Mouse (Mus musculus) midbrain, embryonic 12.5 days (tissue): ENCODE results near the gene Ifi27. TPM values are rescaled to one million over a fixed set of nuclear protein-coding genes. Genes with fewer than 3 reads are reported as not detected.

Source experiments
- ATAC-seq: fragments of 200-750 bp; cut with Nextera tagmentation; 2 replicates; pipeline ENCODE4 v1.8.0; 2017; ENCODE audit warnings: low read depth, moderate TSS enrichment, moderate library complexity; ENCODE audit not compliant: low FRiP score
- H3K27ac ChIP-seq: fragments of 300-500 bp; sonication (generic); replicated peaks from 2 replicates; pipeline ENCODE4 v1.5.1; 2016; ENCODE audit warnings: mild to moderate bottlenecking
- H3K27me3 ChIP-seq: fragments of 300-500 bp; sonication (generic); 2 replicates; pipeline ENCODE4 v1.6.1; 2016; ENCODE audit warnings: mild to moderate bottlenecking
- H3K36me3 ChIP-seq: fragments of 300-500 bp; sonication (generic); 2 replicates; pipeline ENCODE4 v1.6.1; 2016
- H3K4me1 ChIP-seq: fragments of 300-500 bp; sonication (generic); 2 replicates; pipeline ENCODE4 v1.6.1; 2016
- H3K4me2 ChIP-seq: fragments of 300-500 bp; sonication (generic); replicated peaks from 2 replicates; pipeline ENCODE4 v1.6.1; 2016; ENCODE audit warnings: mild to moderate bottlenecking, moderate library complexity
- H3K4me3 ChIP-seq: fragments of 300-500 bp; sonication (generic); 2 replicates; pipeline ENCODE4 v1.5.1; 2016; ENCODE audit warnings: mild to moderate bottlenecking
- H3K9ac ChIP-seq: fragments of 300-500 bp; sonication (generic); replicated peaks from 2 replicates; pipeline ENCODE4 v1.6.1; 2016; ENCODE audit warnings: mild to moderate bottlenecking, moderate library complexity
- H3K9me3 ChIP-seq: fragments of 300-500 bp; sonication (generic); 2 replicates; pipeline ENCODE4 v1.6.1; 2016; ENCODE audit warnings: mild to moderate bottlenecking
- WGBS: fragments of 180-500 bp; shearing (Covaris S2); methylation state at CpG from one replicate; pipeline ENCODE4 v1.1.7; 2016; 5-methylcytosine and 5-hydroxymethylcytosine counted together
- polyA plus RNA-seq: library from polyadenylated mRNA; unstranded; fragments of >200 nt; fragmentation: Nextera tagmentation; extraction: Ambion mirVana; gene quantifications from 2 replicates; pipeline ENCODE4 v1.2.1, GENCODE M21; 2016

Ifi27 gene
- polyA plus RNA-seq = 4.2 and 10.4 TPM in 2 replicates

DNA sequence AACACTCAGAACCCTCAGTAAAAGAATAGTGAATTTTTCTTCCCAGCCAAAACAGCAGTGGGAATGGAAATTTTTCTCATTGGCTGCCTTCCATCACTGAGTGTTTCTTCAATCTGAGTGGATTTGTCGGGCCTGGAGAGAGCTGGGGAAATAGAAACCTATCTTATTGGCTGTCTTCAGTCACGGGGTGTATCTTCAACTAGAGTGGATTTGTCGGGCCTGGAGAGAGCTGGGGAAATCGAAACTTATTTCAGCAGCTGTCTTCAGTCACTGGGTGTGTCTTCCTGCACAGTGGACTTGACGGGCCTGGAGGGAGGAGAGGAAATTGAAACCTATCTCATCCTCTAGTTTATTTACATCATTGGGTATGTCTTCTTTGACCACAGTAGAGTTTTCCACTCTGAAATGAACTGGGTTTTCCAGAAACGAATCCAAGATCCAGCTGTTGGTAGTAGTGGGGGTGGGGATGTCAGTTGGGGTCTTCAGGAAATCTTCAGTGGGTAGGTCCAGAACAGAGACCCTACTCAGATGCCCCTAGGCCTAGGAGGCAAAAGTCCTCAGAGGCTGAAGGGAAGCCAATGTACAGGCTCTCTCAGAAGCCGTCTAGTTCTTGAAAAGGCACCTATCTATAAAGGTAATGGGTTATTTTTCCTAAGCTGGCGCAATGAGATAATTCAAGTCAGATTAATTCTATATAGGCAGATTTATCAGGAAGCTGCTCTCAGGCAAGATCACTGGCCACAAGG is at the start of gene Ifi27:
Gene Ifi27, plus strand, starts transcription at position 226 of the 746 bp plus-strand sequence.
- H3K27me3 ChIP-seq = no peaks in the 10 kb centered on the region
- no peaks in the 10 kb centered on the region for H3K9me3 ChIP-seq
- H3K4me2 ChIP-seq = no peak within 1 kb of the TSS
- H3K36me3 ChIP-seq = no peaks in the 10 kb centered on the region
- ATAC-seq = no peak
- no peaks in the 10 kb centered on the region for H3K4me1 ChIP-seq
- H3K9ac ChIP-seq = no peak within 1 kb of the TSS
- no peak within 1 kb of the TSS for H3K4me3 ChIP-seq
- H3K27ac ChIP-seq = no peak within 1 kb of the TSS
- WGBS = 72% methylated on average over 8 of the region's 8 CpGs

- Histone ChIP-seq H3K9me3 (no peaks in the 10 kb centered on the region), H3K4me3 (peak within 1 kb of the TSS; percentile 81), H3K4me2 (peak within 1 kb of the TSS; percentile 82), H3K36me3 (no peaks in the 10 kb centered on the region), H3K4me1 (peaks cover 6% of the 10 kb centered on the region), H3K9ac (peak within 1 kb of the TSS; percentile 89), H3K27ac (peak within 1 kb of the TSS; percentile 74), H3K27me3 (0 out of 2 replicates have a peak, but pooled peaks cover 3% of the 10 kb centered on the region)
- peak; percentile 99 for ATAC-seq
- WGBS = under 1% methylated on average over 58 of the region's 58 CpGs
Observed at GRCm38 (mm10) chr12:103388505-103389347, 45.3 kb upstream of the Ifi27 start, which contains the start of gene Otub2. Gene Otub2 (plus strand): TSS chr12:103388682.

DNA sequence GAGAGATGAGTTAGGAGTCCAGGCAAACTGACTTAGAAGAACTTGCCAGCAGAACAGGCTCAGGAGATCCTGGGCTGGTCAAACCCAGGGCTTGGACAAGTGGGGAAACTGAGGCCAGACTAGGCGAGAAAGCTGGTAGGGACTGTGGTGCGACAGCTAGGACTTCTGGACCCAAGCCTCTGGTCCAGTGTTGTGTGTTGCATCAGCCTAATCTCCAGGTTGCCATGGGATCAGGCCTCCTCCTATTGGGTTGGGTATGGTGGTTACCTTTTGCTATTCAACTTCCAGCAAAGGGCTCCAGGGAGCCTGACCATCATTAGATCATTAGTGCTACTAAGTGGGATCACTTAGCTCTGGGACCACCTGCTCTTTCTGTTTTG is 44.7 kb upstream of the Ifi27 start:
- Histone ChIP-seq H3K27me3 (no peaks in the 10 kb centered on the region), H3K9ac (peak overlapping the region; percentile 89), H3K4me2 (peak overlapping the region; percentile 82), H3K4me1 (peaks cover 6% of the 10 kb centered on the region), H3K9me3 (no peaks in the 10 kb centered on the region), H3K27ac (no peak overlapping the region), H3K4me3 (peak overlapping the region; percentile 81), H3K36me3 (no peaks in the 10 kb centered on the region)
- WGBS = 56% methylated on average over 2 of the region's 2 CpGs
- ATAC-seq = no peak

DNA sequence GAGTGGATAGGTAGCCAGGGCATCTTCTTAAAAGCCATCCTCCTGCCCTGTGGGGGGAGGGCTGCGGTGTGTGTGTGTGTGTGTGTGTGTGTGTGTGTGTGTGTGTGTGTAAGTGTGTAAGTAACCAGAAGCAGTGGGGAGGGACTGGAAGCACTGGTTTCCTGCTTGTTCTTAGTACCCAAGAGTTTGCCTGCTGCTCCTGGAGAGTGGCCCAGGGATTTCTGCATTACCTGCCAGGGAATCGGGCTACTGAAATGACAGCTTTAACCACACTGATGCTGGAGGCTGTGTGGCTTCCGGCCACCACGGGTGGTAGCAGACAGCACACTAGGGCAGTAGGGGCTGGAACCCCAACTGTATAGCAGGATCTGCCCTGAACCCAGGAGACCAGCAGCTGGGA is 44.0 kb upstream of the Ifi27 start:
- Histone ChIP-seq H3K9ac (no peak overlapping the region), H3K4me2 (no peak overlapping the region), H3K4me1 (peaks cover 6% of the 10 kb centered on the region), H3K27me3 (no peaks in the 10 kb centered on the region), H3K36me3 (no peaks in the 10 kb centered on the region), H3K4me3 (no peak overlapping the region), H3K27ac (no peak overlapping the region), H3K9me3 (no peaks in the 10 kb centered on the region)
- no peak for ATAC-seq
- WGBS = 74% methylated on average over 4 of the region's 4 CpGs

GRCm38 (mm10) chr12:103391098-103391497 is 42.9 kb upstream of the Ifi27 start:
- Histone ChIP-seq H3K27me3 (no peaks in the 10 kb centered on the region), H3K4me1 (peaks cover 6% of the 10 kb centered on the region), H3K27ac (no peak overlapping the region), H3K4me3 (no peak overlapping the region), H3K4me2 (no peak overlapping the region), H3K9me3 (no peaks in the 10 kb centered on the region), H3K36me3 (no peaks in the 10 kb centered on the region), H3K9ac (no peak overlapping the region)
- no peak for ATAC-seq
- 93% methylated on average over 7 of the region's 7 CpGs for WGBS

- 42% methylated on average over 6 of the region's 6 CpGs for whole genome bisulfite sequencing
- H3K27ac ChIP-seq = no peak overlapping the region
- no peak for ATAC-seq
Observed at GRCm38 (mm10) chr12:103393528-103393927, 40.5 kb upstream of the Ifi27 start.

GRCm38 (mm10) chr12:103395486-103396275 is 38.3 kb upstream of the Ifi27 start:
- H3K27me3 ChIP-seq = no peaks in the 10 kb centered on the region
- H3K9me3 ChIP-seq = no peaks in the 10 kb centered on the region

More at GRCm38 (mm10) chr12:103393528-103393927, 40.5 kb upstream of the Ifi27 start:
- Histone ChIP-seq H3K9ac (no peak overlapping the region), H3K27me3 (no peaks in the 10 kb centered on the region), H3K9me3 (no peaks in the 10 kb centered on the region), H3K4me1 (peaks cover 6% of the 10 kb centered on the region), H3K4me3 (no peak overlapping the region), H3K36me3 (no peaks in the 10 kb centered on the region), H3K4me2 (no peak overlapping the region)

GRCm38 (mm10) chr12:103396751-103397150 is 37.3 kb upstream of the Ifi27 start:
- Histone ChIP-seq H3K4me3 (no peak overlapping the region), H3K27me3 (no peaks in the 10 kb centered on the region), H3K4me2 (no peak overlapping the region), H3K9ac (no peak overlapping the region), H3K36me3 (peaks cover 9% of the 10 kb centered on the region; the same call in 1 of the 2 replicates), H3K9me3 (no peaks in the 10 kb centered on the region), H3K27ac (no peak overlapping the region), H3K4me1 (no peaks in the 10 kb centered on the region; the same call in 1 of the 2 replicates)
- ATAC-seq = no peak
- WGBS = 87% methylated on average over 7 of the region's 7 CpGs

More at GRCm38 (mm10) chr12:103395486-103396275, 38.3 kb upstream of the Ifi27 start:
- ATAC-seq = no peak
- Histone ChIP-seq H3K4me2 (no peak overlapping the region), H3K4me1 (no peaks in the 10 kb centered on the region; the same call in 1 of the 2 replicates), H3K9ac (no peak overlapping the region), H3K27ac (no peak overlapping the region), H3K36me3 (no peaks in the 10 kb centered on the region), H3K4me3 (no peak overlapping the region)
- 86% methylated on average over 12 of the region's 12 CpGs for WGBS

- ATAC-seq = no peak
- H3K27me3 ChIP-seq = no peaks in the 10 kb centered on the region
- peaks cover 65% of the 10 kb centered on the region for H3K36me3 ChIP-seq
- H3K4me3 ChIP-seq = no peak overlapping the region
- no peak overlapping the region for H3K9ac ChIP-seq
- no peaks in the 10 kb centered on the region for H3K4me1 ChIP-seq
- no peaks in the 10 kb centered on the region for H3K9me3 ChIP-seq
- no peak overlapping the region for H3K27ac ChIP-seq
- H3K4me2 ChIP-seq = no peak overlapping the region
- 89% methylated on average over 18 of the region's 18 CpGs for WGBS
Observed at GRCm38 (mm10) chr12:103404131-103404530, 29.9 kb upstream of the Ifi27 start.

DNA sequence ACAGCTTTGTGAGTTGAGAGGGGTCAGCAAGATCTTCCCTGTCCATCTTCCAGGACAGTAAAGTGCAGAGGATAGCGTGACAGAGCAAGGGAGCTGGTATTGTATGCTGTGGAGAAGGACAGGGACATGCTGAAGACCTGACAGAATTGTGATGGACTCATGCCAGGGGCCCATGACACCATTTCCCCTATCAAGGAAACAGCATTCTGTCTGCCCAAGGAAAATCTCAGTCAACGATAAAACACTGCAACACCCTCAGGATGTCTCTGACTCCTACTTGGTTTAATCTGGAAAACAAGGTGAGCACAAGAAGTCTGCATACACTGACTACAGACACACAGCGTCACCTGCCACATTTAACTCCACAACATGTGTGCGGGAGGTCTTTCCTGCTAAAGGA is 26.3 kb upstream of the Ifi27 start, which contains the start of gene 9330161L09Rik:
Gene 9330161L09Rik, minus strand, starts transcription at position 101 of the 400 bp plus-strand sequence.
- ATAC-seq = no peak
- peaks cover 89% of the 10 kb centered on the region for H3K36me3 ChIP-seq
- no peak within 1 kb of the TSS for H3K9ac ChIP-seq
- 97% methylated on average over 4 of the region's 4 CpGs for WGBS
- H3K4me2 ChIP-seq = no peak within 1 kb of the TSS
- H3K27ac ChIP-seq = no peak within 1 kb of the TSS
- H3K27me3 ChIP-seq = no peaks in the 10 kb centered on the region
- no peak within 1 kb of the TSS for H3K4me3 ChIP-seq
- H3K4me1 ChIP-seq = no peaks in the 10 kb centered on the region
- no peaks in the 10 kb centered on the region for H3K9me3 ChIP-seq

- WGBS = 94% methylated on average over 10 of the region's 10 CpGs
- no peak for ATAC-seq
- Histone ChIP-seq H3K27ac (no peak overlapping the region), H3K27me3 (no peaks in the 10 kb centered on the region), H3K4me2 (no peak overlapping the region), H3K36me3 (peaks cover 91% of the 10 kb centered on the region), H3K4me3 (no peak overlapping the region), H3K9me3 (no peaks in the 10 kb centered on the region), H3K9ac (no peak overlapping the region), H3K4me1 (no peaks in the 10 kb centered on the region)
Observed at GRCm38 (mm10) chr12:103408144-103408543, 25.9 kb upstream of the Ifi27 start.
